Mouse (Mus musculus): ENCODE data around the gene Sympk.

Sympk gene

DNA sequence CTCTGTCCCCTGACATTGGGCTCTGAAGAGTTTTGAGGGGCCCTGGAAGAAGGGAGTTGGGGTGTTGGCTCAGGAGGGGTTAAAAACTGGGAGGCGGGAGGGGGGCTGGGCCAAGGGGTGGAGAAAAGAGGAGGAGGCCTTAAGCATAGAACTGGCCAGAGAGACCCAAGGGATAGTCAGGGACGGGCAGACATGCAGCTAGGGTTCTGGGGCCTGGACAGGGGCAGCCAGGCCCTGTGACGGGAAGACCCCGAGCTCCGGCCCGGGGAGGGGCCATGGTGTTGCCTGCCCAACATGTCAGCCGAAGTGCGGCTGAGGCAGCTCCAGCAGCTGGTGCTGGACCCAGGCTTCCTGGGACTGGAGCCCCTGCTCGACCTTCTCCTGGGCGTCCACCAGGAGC lies 59.5 kb downstream of the Sympk start, which contains the start of gene Dmpk:
Gene Dmpk, plus strand, starts transcription at position 149 of the 400 bp plus-strand sequence.
- no peak for DNase-seq (ENCODE audit: low read depth, low spot score)

- no peak for DNase-seq (ENCODE audit: low read depth, low spot score)
Observed at GRCm38 (mm10) chr7:19084277-19084771, 60.1 kb downstream of the Sympk start.

- no peak for DNase-seq (ENCODE audit: low read depth, low spot score)
Observed at GRCm38 (mm10) chr7:19084921-19085473, 60.8 kb downstream of the Sympk start.

GRCm38 (mm10) chr7:19085495-19085894 lies 61.3 kb downstream of the Sympk start:
- no peak for DNase-seq (ENCODE audit: low read depth, low spot score)

DNA sequence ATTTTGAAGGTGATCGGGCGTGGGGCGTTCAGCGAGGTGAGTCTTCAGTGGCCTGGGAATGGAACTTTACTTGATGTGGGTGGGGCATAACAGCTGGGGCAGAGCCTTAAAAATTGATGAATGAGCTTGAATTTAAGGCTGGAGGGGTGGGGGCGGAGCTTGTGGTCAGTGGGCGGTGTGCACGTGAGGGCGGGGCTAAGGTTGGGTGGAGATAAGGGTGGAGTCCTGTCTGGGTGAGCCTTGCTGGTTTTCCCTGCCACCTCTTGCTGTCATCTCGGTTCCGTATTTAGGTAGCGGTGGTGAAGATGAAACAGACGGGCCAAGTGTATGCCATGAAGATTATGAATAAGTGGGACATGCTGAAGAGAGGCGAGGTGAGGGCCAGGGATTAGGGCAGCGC lies 61.9 kb downstream of the Sympk start:
- peak; percentile 76 for DNase-seq (ENCODE audit: low read depth, low spot score)

DNA sequence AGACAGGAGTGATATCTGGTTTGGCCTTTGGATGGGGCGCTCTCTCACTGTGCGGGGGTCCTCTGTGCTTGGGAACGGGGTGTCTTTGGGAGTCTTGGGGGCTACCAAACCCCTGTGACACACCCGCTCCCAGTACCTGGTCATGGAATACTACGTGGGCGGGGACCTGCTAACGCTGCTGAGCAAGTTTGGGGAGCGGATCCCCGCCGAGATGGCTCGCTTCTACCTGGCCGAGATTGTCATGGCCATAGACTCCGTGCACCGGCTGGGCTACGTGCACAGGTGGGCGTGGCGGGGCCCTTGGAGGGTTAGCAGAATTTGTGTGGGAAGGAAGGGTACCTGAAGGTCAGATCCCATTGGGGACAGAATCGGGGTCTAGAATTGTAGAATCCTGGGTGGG lies 62.6 kb downstream of the Sympk start:
- DNase-seq (ENCODE audit: low read depth, low spot score) = no peak

GRCm38 (mm10) chr7:19088813-19089212 lies 64.6 kb downstream of the Sympk start:
- DNase-seq (ENCODE audit: low read depth, low spot score) = peak; percentile 79

DNA sequence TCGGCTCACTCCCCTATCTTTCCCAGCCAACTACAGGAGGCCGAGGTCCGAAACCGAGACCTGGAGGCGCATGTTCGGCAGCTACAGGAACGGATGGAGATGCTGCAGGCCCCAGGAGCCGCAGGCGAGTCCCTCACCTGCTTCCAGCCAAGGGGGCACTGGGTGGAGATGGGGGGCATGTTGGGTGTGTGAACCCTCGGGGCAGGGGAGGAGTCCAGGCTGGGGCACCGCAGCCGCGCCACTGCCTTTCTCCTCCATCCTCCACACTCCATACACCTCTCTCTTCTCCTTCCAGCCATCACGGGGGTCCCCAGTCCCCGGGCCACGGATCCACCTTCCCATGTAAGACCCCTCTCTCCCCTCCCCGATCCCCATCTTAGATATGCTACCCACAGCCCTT lies 67.7 kb downstream of the Sympk start:
- DNase-seq (ENCODE audit: low read depth, low spot score) = no peak

DNA sequence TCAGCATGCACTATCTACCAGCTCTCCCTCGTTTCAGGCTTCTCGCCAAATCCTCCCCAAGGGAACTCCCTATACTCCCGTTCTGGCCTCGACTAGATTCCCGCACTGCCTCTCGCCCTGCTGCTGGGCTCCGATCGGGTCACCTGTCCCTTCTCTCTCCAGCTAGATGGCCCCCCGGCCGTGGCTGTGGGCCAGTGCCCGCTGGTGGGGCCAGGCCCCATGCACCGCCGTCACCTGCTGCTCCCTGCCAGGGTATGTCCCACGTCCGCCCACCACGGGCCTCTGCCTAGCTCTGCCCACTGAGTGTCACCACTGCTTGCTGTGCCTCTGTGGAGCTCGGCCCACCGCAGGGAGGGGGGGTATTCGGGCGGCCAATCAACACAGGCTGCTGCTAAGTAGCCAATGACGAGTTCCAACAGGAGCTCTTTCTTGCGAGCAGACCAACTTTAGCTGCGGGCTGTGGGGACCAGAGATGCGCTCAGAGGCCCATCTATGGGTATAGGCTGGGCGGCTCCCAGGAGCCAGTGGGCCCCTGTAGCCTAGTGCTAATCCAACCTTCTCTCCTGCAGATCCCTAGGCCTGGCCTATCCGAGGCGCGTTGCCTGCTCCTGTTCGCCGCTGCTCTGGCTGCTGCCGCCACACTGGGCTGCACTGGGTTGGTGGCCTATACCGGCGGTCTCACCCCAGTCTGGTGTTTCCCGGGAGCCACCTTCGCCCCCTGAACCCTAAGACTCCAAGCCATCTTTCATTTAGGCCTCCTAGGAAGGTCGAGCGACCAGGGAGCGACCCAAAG lies 68.4 kb downstream of the Sympk start:
- DNase-seq (ENCODE audit: low read depth, low spot score) = peak; percentile 75

- peak; percentile 91 for DNase-seq (ENCODE audit: low read depth, low spot score)
Observed at GRCm38 (mm10) chr7:19093174-19093521, 69.0 kb downstream of the Sympk start.

DNA sequence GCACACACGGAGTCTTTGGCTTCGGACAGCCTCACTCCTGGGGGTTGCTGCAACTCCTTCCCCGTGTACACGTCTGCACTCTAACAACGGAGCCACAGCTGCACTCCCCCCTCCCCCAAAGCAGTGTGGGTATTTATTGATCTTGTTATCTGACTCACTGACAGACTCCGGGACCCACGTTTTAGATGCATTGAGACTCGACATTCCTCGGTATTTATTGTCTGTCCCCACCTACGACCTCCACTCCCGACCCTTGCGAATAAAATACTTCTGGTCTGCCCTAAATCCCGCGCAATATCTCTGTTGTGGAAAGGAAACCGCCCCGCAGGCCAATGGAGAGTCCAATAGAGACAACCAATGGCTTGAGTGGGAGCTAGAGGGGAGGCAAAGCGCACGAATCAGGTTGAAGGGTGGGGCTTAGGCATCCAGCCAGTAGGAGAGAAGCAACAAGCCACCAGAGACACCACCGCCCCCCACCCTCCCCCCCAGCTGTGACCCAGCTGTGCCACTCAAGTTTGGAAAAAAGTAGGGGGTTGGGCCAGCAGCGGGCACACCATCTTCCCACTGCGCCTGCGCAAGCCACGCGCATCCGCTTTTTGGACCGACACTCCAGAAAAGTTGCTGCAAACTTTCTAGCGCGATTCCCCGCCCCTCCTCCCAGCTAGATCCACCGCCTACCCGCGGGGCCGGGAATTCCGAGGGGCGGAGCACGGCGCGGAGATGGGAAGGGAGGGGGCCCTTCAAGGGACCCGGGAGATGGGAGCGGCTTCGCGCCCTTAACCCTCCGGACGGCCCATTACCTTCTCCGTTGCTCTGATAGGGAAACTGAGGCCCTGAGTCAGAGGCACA lies 69.6 kb downstream of the Sympk start:
- DNase-seq (ENCODE audit: low read depth, low spot score) = peak; percentile 99

- peak; percentile 64 for DNase-seq (ENCODE audit: low read depth, low spot score)
Observed at GRCm38 (mm10) chr7:19094471-19094825, 70.3 kb downstream of the Sympk start, which contains the start of gene Six5. Six5 (plus strand) TSS chr7:19094594.

GRCm38 (mm10) chr7:19094826-19095750 lies 70.9 kb downstream of the Sympk start:
- DNase-seq (ENCODE audit: low read depth, low spot score) = peak; percentile 61

- peak; percentile 79 for DNase-seq (ENCODE audit: low read depth, low spot score)
Observed at GRCm38 (mm10) chr7:19095751-19096110, 71.6 kb downstream of the Sympk start.

DNA sequence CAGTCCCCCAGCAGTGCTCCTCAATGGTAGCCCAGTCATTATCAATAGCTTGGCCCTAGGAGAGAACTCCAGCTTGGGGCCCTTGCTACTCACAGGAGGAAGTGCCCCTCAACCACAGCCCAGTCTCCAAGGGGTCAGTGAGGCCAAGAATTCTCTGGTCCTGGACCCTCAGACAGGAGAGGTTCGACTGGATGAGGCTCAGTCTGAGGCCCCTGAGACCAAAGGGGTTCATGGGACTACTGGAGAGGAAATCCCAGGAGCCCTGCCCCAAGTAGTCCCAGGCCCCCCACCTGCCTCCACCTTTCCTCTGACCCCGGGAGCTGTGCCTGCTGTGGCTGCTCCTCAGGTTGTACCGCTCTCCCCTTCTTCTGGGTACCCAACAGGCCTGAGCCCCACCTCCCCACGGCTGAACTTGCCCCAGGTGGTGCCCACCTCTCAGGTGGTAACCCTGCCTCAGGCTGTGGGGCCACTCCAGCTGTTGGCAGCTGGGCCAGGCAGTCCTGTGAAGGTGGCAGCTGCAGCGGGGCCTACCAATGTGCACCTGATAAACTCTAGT lies 72.3 kb downstream of the Sympk start:
- DNase-seq (ENCODE audit: low read depth, low spot score) = no peak

- DNase-seq (ENCODE audit: low read depth, low spot score) = no peak
Observed at GRCm38 (mm10) chr7:19097217-19097616, 73.0 kb downstream of the Sympk start.

GRCm38 (mm10) chr7:19097863-19098262 lies 73.7 kb downstream of the Sympk start:
- DNase-seq (ENCODE audit: low read depth, low spot score) = no peak

DNA sequence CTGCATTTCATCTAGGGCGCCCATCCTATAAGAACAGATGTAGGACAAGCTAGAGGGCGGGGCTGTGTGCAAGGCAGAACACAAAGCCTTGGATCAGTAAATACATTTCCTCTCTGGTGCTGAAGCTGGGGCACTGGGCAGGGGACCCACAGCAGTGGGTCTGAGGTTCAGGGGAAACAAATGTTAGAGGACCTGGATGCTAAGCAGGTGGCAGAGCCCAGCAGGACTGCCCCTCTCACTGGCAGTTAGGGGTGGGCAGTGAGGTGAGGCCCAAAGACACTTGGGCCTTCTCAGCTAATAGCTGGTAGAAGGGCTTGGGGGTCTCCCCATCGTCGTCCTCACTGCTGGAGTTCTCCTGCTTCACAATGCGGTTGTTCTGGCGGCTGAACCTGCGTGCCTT lies 74.6 kb downstream of the Sympk start:
- no peak for DNase-seq (ENCODE audit: low read depth, low spot score)

- no peak for DNase-seq (ENCODE audit: low read depth, low spot score)
Observed at GRCm38 (mm10) chr7:19100290-19100689, 76.1 kb downstream of the Sympk start.

- DNase-seq (ENCODE audit: low read depth, low spot score) = no peak
Observed at GRCm38 (mm10) chr7:19103741-19104140, 79.6 kb downstream of the Sympk start.

Data from ZHBTc4 (cell line).